ENCODE assay signal across 27 mouse cellular contexts in genomic region chr6:137503009-137503408, GRCm38 (mm10).
A peak's percentile ranks its signal among the peaks of the same experiment; 100 is the strongest.
DNase-seq lines count a peak whose midpoint lies in the region; ATAC-seq and TF ChIP-seq lines count a peak whose summit lies in the region.
"Had no signal": no experiment of that assay in that cellular context is flagged by ENCODE, and none has a peak within 500 bp of the region (broad histone marks: within the 10 kb centered on the region; RNA-seq: fewer than 3 reads in every experiment).

No protein-coding gene starts in this region.

- H3K27me3 ChIP-seq in lung, embryonic 14.5 days (ENCODE audit: insufficient read depth, low read length): no peaks in the 10 kb centered on the region
- H3K27me3 ChIP-seq in stomach, embryonic 16.5 days (ENCODE audit: control insufficient read depth, insufficient read depth, low read length): no peaks in the 10 kb centered on the region
- H3K27me3 ChIP-seq: embryonic facial prominence, embryonic 12.5 days; embryonic facial prominence, embryonic 15.5 days; heart, embryonic 12.5 days; heart, embryonic 15.5 days; hindbrain, embryonic 13.5 days; Patski had no signal

- H3K9ac ChIP-seq in lung, embryonic 14.5 days: no peak overlapping the region
- no peak overlapping the region for H3K9ac ChIP-seq in stomach, embryonic 16.5 days (ENCODE audit: low read length)
- H3K9ac ChIP-seq: embryonic facial prominence, embryonic 12.5 days; embryonic facial prominence, embryonic 15.5 days; forebrain, postnatal 0 days; heart, embryonic 12.5 days; heart, embryonic 15.5 days; hindbrain, embryonic 13.5 days had no signal

- no peak overlapping the region for H3K27ac ChIP-seq in lung, embryonic 14.5 days (ENCODE audit: low read depth)
- H3K27ac ChIP-seq in stomach, embryonic 16.5 days (ENCODE audit: low read length): 0 out of 2 replicates have a peak overlapping the region, but pooled peaks have one; percentile 50
- H3K27ac ChIP-seq: embryonic facial prominence, embryonic 12.5 days; embryonic facial prominence, embryonic 15.5 days; gastrocnemius, adult 2 months; heart, embryonic 15.5 days; hindbrain, embryonic 10.5 days; hindbrain, embryonic 13.5 days had no signal

- no peaks in the 10 kb centered on the region for H3K9me3 ChIP-seq in lung, embryonic 14.5 days (ENCODE audit: low read depth, low read length)
- H3K9me3 ChIP-seq in stomach, embryonic 16.5 days (replicated peaks; ENCODE audit: control insufficient read depth, low read length): no peaks in the 10 kb centered on the region
- H3K9me3 ChIP-seq: embryonic facial prominence, embryonic 12.5 days; embryonic facial prominence, embryonic 15.5 days; heart, embryonic 12.5 days; heart, embryonic 15.5 days; hindbrain, embryonic 10.5 days; hindbrain, embryonic 13.5 days had no signal

- 78% methylated on average over 7 of the region's 7 CpGs for WGBS in lung, embryonic 14.5 days
- 79% methylated on average over 7 of the region's 7 CpGs for WGBS in stomach, embryonic 16.5 days

- H3K4me2 ChIP-seq in lung, embryonic 14.5 days: no peak overlapping the region
- H3K4me2 ChIP-seq in stomach, embryonic 16.5 days (ENCODE audit: low read depth, low read length): no peak overlapping the region
- H3K4me2 ChIP-seq: embryonic facial prominence, embryonic 12.5 days; embryonic facial prominence, embryonic 15.5 days; heart, embryonic 12.5 days; heart, embryonic 15.5 days; hindbrain, embryonic 13.5 days had no signal

- H3K36me3 ChIP-seq in lung, embryonic 14.5 days (ENCODE audit: insufficient read depth): 0 out of 2 replicates have a peak, but pooled peaks cover 2% of the 10 kb centered on the region
- H3K36me3 ChIP-seq in stomach, embryonic 16.5 days (ENCODE audit: control insufficient read depth, insufficient read depth, low read length): no peaks in the 10 kb centered on the region; the same call in 1 of the 2 replicates
- H3K36me3 ChIP-seq: G1E; hindbrain, embryonic 10.5 days had no signal

- TF ChIP-seq CTCF in lung, embryonic 14.5 days (IDR thresholded peaks at IDR 0.05; ENCODE audit: low read depth): 0 out of 2 replicates have a peak, but pooled peaks have one; percentile 4

- no peaks in the 10 kb centered on the region for H3K4me1 ChIP-seq in lung, embryonic 14.5 days (ENCODE audit: insufficient read depth)
- no peaks in the 10 kb centered on the region for H3K4me1 ChIP-seq in stomach, embryonic 16.5 days (ENCODE audit: control insufficient read depth, insufficient read depth, low read length)
- H3K4me1 ChIP-seq: embryonic facial prominence, embryonic 12.5 days; embryonic facial prominence, embryonic 15.5 days; heart, embryonic 15.5 days; hindbrain, embryonic 10.5 days; hindbrain, embryonic 13.5 days had no signal

- no peak overlapping the region for H3K4me3 ChIP-seq in lung, embryonic 14.5 days (ENCODE audit: low read depth, low read length)
- H3K4me3 ChIP-seq in stomach, embryonic 16.5 days (replicated peaks; ENCODE audit: low read length): no peak overlapping the region
- H3K4me3 ChIP-seq: embryonic facial prominence, embryonic 12.5 days; embryonic facial prominence, embryonic 15.5 days; gastrocnemius, adult 2 months; heart, embryonic 12.5 days; heart, embryonic 15.5 days; hindbrain, embryonic 10.5 days; hindbrain, embryonic 13.5 days had no signal

- ATAC-seq in lung, embryonic 14.5 days (ENCODE audit: insufficient read depth): no peak
- 0 out of 2 replicates have a peak, but pooled peaks have one; percentile 27 for ATAC-seq in stomach, embryonic 16.5 days (ENCODE audit: insufficient read depth, low FRiP score)
- ATAC-seq in monocyte, adult 5-6 weeks (replicated peaks; ENCODE audit: insufficient number of reproducible peaks, low FRiP score, low TSS enrichment, poor library complexity, severe bottlenecking): no peak
- ATAC-seq in inflammation-experienced regulatory T-cells, adult 6 months: no peak
- ATAC-seq: forebrain, embryonic 14.5 days; forebrain, postnatal 0 days; hindbrain, embryonic 16.5 days; Patski had no signal

- intact Hi-C loops in left cerebral cortex, postnatal 36 days (cut with DNase I): no loop called here

- no peak for DNase-seq in lung, embryonic 14.5 days
- DNase-seq in lung, postnatal 4 days: no peak
- DNase-seq in urinary bladder, postnatal 25 days (ENCODE audit: low spot score): peak; percentile 31
- DNase-seq in urinary bladder, postnatal 10 days (ENCODE audit: low spot score): no peak
- no peak for DNase-seq in left cerebral cortex, postnatal 36 days (ENCODE audit: low spot score in 2 of 2)
- DNase-seq: adrenal gland, postnatal 10 days; cerebellum, adult 18-20 months; cerebellum, adult 9-10 months; cerebellum, postnatal 14 days; forebrain, postnatal 0 days; gastrocnemius, adult 2 months; gastrocnemius, postnatal 14 days; heart, postnatal 10 days; heart, postnatal 36 days had no signal
